Mouse (Mus musculus) midbrain, postnatal 0 days (tissue): ENCODE results near the gene Elp5. TPM values are rescaled to one million over a fixed set of nuclear protein-coding genes. Genes with fewer than 3 reads are reported as not detected.

Source experiments
- ATAC-seq: fragments of 200-750 bp; cut with Nextera tagmentation; 2 replicates; pipeline ENCODE4 v1.8.0; 2017; ENCODE audit warnings: moderate number of reproducible peaks, mild to moderate bottlenecking, moderate TSS enrichment, moderate library complexity; ENCODE audit not compliant: low FRiP score
- DNase-seq: peaks from one replicate; pipeline ENCODE4 v3.0.0-alpha.2; 2015; ENCODE audit warnings: low spot score
- H3K27ac ChIP-seq: fragments of 300-500 bp; sonication (generic); 2 replicates; pipeline ENCODE4 v1.5.1; 2014; ENCODE audit warnings: low read depth, mild to moderate bottlenecking, low read length, mixed read lengths
- H3K27me3 ChIP-seq: fragments of 300-500 bp; sonication (generic); 2 replicates; pipeline ENCODE4 v1.6.1; 2014; ENCODE audit warnings: low read length, control low read depth, mixed read lengths; ENCODE audit not compliant: insufficient read depth
- H3K36me3 ChIP-seq: fragments of 300-500 bp; sonication (generic); 2 replicates; pipeline ENCODE4 v1.6.1; 2014; ENCODE audit warnings: low read length, control low read depth, mixed read lengths; ENCODE audit not compliant: insufficient read depth
- H3K4me1 ChIP-seq: fragments of 300-500 bp; sonication (generic); 2 replicates; pipeline ENCODE4 v1.6.1; 2014; ENCODE audit warnings: mild to moderate bottlenecking, control low read depth, antibody characterized with exemption, low read length, mixed read lengths; ENCODE audit not compliant: insufficient read depth
- H3K4me2 ChIP-seq: fragments of 300-500 bp; sonication (generic); 2 replicates; pipeline ENCODE4 v1.6.1; 2014; ENCODE audit warnings: low read depth, mild to moderate bottlenecking, low read length, mixed read lengths; ENCODE audit not compliant: poor library complexity, severe bottlenecking
- H3K4me3 ChIP-seq: fragments of 300-500 bp; sonication (generic); 2 replicates; pipeline ENCODE4 v1.5.1; 2014; ENCODE audit warnings: low read depth, mild to moderate bottlenecking, low read length, moderate library complexity
- H3K9ac ChIP-seq: fragments of 300-500 bp; sonication (generic); replicated peaks from 2 replicates; pipeline ENCODE4 v1.6.1; 2014; ENCODE audit warnings: mild to moderate bottlenecking, low read length, moderate library complexity, mixed read lengths; ENCODE audit not compliant: poor library complexity, severe bottlenecking
- H3K9me3 ChIP-seq: fragments of 300-500 bp; sonication (generic); 2 replicates; pipeline ENCODE4 v1.6.1; 2016; ENCODE audit warnings: low read length, control low read depth
- CTCF ChIP-seq: IDR thresholded peaks from 2 replicates; pipeline ENCODE4 v1.5.1; 2016; ENCODE audit warnings: antibody characterized with exemption, mild to moderate bottlenecking
- WGBS: fragments of 180-500 bp; shearing (Covaris S2); extraction: QIAGEN DNeasy Blood & Tissue Kit; methylation state at CpG from one replicate; pipeline ENCODE4 v1.1.7; 2014; 5-methylcytosine and 5-hydroxymethylcytosine counted together
- polyA plus RNA-seq: library from polyadenylated mRNA; unstranded; fragments of >200 nt; fragmentation: Nextera tagmentation; extraction: Ambion mirVana; gene quantifications from 2 replicates; pipeline ENCODE4 v1.2.1, GENCODE M21; 2015
- total RNA-seq: library from RNA; depleted of rRNA; stranded (reverse); fragments of >200 nt; gene quantifications from 2 replicates; pipeline ENCODE4 v1.2.3, GENCODE M21; 2014

Elp5 gene
- total and polyA plus RNA-seq, 2 experiments from 2014 or later: 157 to 171 TPM

GRCm38 (mm10) chr11:69938401-69938979 lies 43.8 kb downstream of the Elp5 start:
- 21% methylated on average over 9 of the region's 9 CpGs for WGBS
- Histone ChIP-seq H3K9me3 (no peaks in the 10 kb centered on the region), H3K4me2 (no peak overlapping the region), H3K27me3 (peaks cover 3% of the 10 kb centered on the region; the same call in 1 of the 2 replicates), H3K9ac (no peak overlapping the region), H3K4me3 (no peak overlapping the region), H3K4me1 (no peaks in the 10 kb centered on the region), H3K36me3 (no peaks in the 10 kb centered on the region), H3K27ac (no peak overlapping the region)
- DNase-seq (no peak), ATAC-seq (no peak)
- TF ChIP-seq CTCF: no peak

GRCm38 (mm10) chr11:69937834-69938233 lies 44.5 kb downstream of the Elp5 start:
- no peaks in the 10 kb centered on the region for H3K9me3 ChIP-seq
- H3K4me3 ChIP-seq: no peak overlapping the region
- H3K36me3 ChIP-seq: no peaks in the 10 kb centered on the region
- ATAC-seq (no peak), DNase-seq (no peak)
- no peaks in the 10 kb centered on the region for H3K4me1 ChIP-seq
- no peak overlapping the region for H3K27ac ChIP-seq
- peaks cover 3% of the 10 kb centered on the region; the same call in 1 of the 2 replicates for H3K27me3 ChIP-seq
- no peak for TF ChIP-seq CTCF
- no peak overlapping the region for H3K4me2 ChIP-seq
- WGBS: 71% methylated on average over 5 of the region's 5 CpGs
- H3K9ac ChIP-seq: no peak overlapping the region

- 39% methylated on average over 4 of the region's 4 CpGs for WGBS
- no peak overlapping the region for H3K9ac ChIP-seq
- no peaks in the 10 kb centered on the region for H3K9me3 ChIP-seq
- H3K27ac ChIP-seq: no peak overlapping the region
- no peaks in the 10 kb centered on the region for H3K4me1 ChIP-seq
- H3K4me2 ChIP-seq: no peak overlapping the region
- H3K36me3 ChIP-seq: no peaks in the 10 kb centered on the region
- no peak for ATAC-seq
- DNase-seq: no peak
- H3K4me3 ChIP-seq: no peak overlapping the region
- TF ChIP-seq CTCF: no peak
- H3K27me3 ChIP-seq: peaks cover 3% of the 10 kb centered on the region; the same call in 1 of the 2 replicates
Observed at GRCm38 (mm10) chr11:69937385-69937784, 44.9 kb downstream of the Elp5 start.

- H3K9ac ChIP-seq: no peak overlapping the region
- no peak for TF ChIP-seq CTCF
Observed at GRCm38 (mm10) chr11:69936714-69937347, 45.5 kb downstream of the Elp5 start.

GRCm38 (mm10) chr11:69936156-69936555 lies 46.2 kb downstream of the Elp5 start:
- 2% methylated on average over 29 of the region's 30 CpGs for WGBS
- Histone ChIP-seq H3K9me3 (no peaks in the 10 kb centered on the region), H3K9ac (peak overlapping the region; percentile 67), H3K4me3 (peak overlapping the region; percentile 54), H3K27me3 (peaks cover 3% of the 10 kb centered on the region; the same call in 1 of the 2 replicates), H3K4me2 (peak overlapping the region; percentile 99), H3K4me1 (no peaks in the 10 kb centered on the region), H3K36me3 (no peaks in the 10 kb centered on the region), H3K27ac (no peak overlapping the region)
- ATAC-seq: no peak
- DNase-seq: no peak
- no peak for TF ChIP-seq CTCF

More at GRCm38 (mm10) chr11:69936714-69937347, 45.5 kb downstream of the Elp5 start:
- Histone ChIP-seq H3K4me2 (peak overlapping the region; percentile 99), H3K36me3 (no peaks in the 10 kb centered on the region), H3K27me3 (peaks cover 3% of the 10 kb centered on the region; the same call in 1 of the 2 replicates), H3K27ac (no peak overlapping the region), H3K4me3 (peak overlapping the region; percentile 54), H3K4me1 (no peaks in the 10 kb centered on the region), H3K9me3 (no peaks in the 10 kb centered on the region)
- WGBS: 42% methylated on average over 9 of the region's 9 CpGs
- DNase-seq (no peak), ATAC-seq (no peak)
